Mouse (Mus musculus) megakaryocyte, embryonic 14.5 days (primary cell): Measurements from ENCODE around the gene Arfgap3. TPM values are rescaled to one million over a fixed set of nuclear protein-coding genes. Genes with fewer than 3 reads are reported as not detected.
"Not testable (repeated sequence)": the region's sequence is repeated elsewhere in the genome, so short reads cannot be mapped to it uniquely, and the experiment has no call there.

Experiments used
- H3K27me3 ChIP-seq: replicated peaks from 2 replicates; pipeline ENCODE3; 2012; ENCODE audit warnings: inconsistent platforms
- H3K36me3 ChIP-seq: replicated peaks from 2 replicates; pipeline ENCODE3; 2012; ENCODE audit warnings: low read length, inconsistent platforms, mixed read lengths
- H3K4me1 ChIP-seq: 2 replicates; pipeline ENCODE4 v1.6.1; 2012; ENCODE audit warnings: inconsistent platforms
- H3K4me3 ChIP-seq: replicated peaks from 2 replicates; pipeline ENCODE3; 2012; ENCODE audit warnings: moderate library complexity, mild to moderate bottlenecking, inconsistent platforms
- H3K9me3 ChIP-seq: 2 replicates; pipeline ENCODE4 v1.6.1; 2012; ENCODE audit warnings: inconsistent platforms
- FLI1 ChIP-seq: IDR thresholded peaks from 2 replicates; pipeline ENCODE4 v1.6.1; 2012; ENCODE audit warnings: low read length, inconsistent platforms, mixed read lengths
- GATA1 ChIP-seq: IDR thresholded peaks from 3 replicates; pipeline ENCODE4 v1.6.1; 2012; ENCODE audit warnings: mixed read lengths, low read length, inconsistent platforms, borderline replicate concordance
- polyA plus RNA-seq: library from polyadenylated mRNA; stranded (reverse); fragments of >175 nt; gene quantifications from 2 replicates; pipeline ENCODE4 v1.2.3, GENCODE M21; 2012; ENCODE audit warnings: low replicate concordance; ENCODE audit not compliant: insufficient read depth

The Arfgap3 gene
- polyA plus RNA-seq, 1 experiment: 22.6 TPM

GRCm38 (mm10) chr15:83309878-83310277, 40.2 kb downstream of the Arfgap3 start:
- Histone ChIP-seq H3K36me3 (peaks cover 87% of the 10 kb centered on the region), H3K9me3 (no peaks in the 10 kb centered on the region), H3K27me3 (no peaks in the 10 kb centered on the region), H3K4me3 (no peak overlapping the region), H3K4me1 (peaks cover 3% of the 10 kb centered on the region; the same call in 1 of the 2 replicates)
- TF ChIP-seq GATA1: no peak
- TF ChIP-seq FLI1: no peak

GRCm38 (mm10) chr15:83308708-83309107, 41.3 kb downstream of the Arfgap3 start:
- H3K9me3 ChIP-seq, H3K27me3 ChIP-seq, H3K4me1 ChIP-seq, H3K4me3 ChIP-seq: not testable (repeated sequence)
- peaks cover 87% of the 10 kb centered on the region for H3K36me3 ChIP-seq

- Histone ChIP-seq H3K27me3 (no peaks in the 10 kb centered on the region), H3K36me3 (peaks cover 88% of the 10 kb centered on the region), H3K4me1 (peaks cover 3% of the 10 kb centered on the region; the same call in 1 of the 2 replicates), H3K9me3 (no peaks in the 10 kb centered on the region), H3K4me3 (no peak overlapping the region)
- TF ChIP-seq GATA1: no peak
- no peak for TF ChIP-seq FLI1
Observed at GRCm38 (mm10) chr15:83306181-83306580, 43.9 kb downstream of the Arfgap3 start.

- H3K9me3 ChIP-seq: no peaks in the 10 kb centered on the region
- H3K27me3 ChIP-seq: no peaks in the 10 kb centered on the region
- no peak overlapping the region for H3K4me3 ChIP-seq
- H3K36me3 ChIP-seq: peaks cover 90% of the 10 kb centered on the region
- H3K4me1 ChIP-seq: peaks cover 7% of the 10 kb centered on the region; the same call in 1 of the 2 replicates
- TF ChIP-seq FLI1 (no peak), GATA1 (no peak)
Observed at GRCm38 (mm10) chr15:83305192-83305921, 44.7 kb downstream of the Arfgap3 start.

- Histone ChIP-seq H3K4me1 (peaks cover 7% of the 10 kb centered on the region; the same call in 1 of the 2 replicates), H3K27me3 (no peaks in the 10 kb centered on the region), H3K9me3 (no peaks in the 10 kb centered on the region), H3K36me3 (peaks cover 90% of the 10 kb centered on the region), H3K4me3 (no peak overlapping the region)
- TF ChIP-seq FLI1: no peak
- TF ChIP-seq GATA1: no peak
Observed at GRCm38 (mm10) chr15:83304804-83305191, 45.2 kb downstream of the Arfgap3 start.

- Histone ChIP-seq H3K4me3 (no peak overlapping the region), H3K9me3 (no peaks in the 10 kb centered on the region), H3K4me1 (peaks cover 12% of the 10 kb centered on the region; the same call in 1 of the 2 replicates), H3K27me3 (no peaks in the 10 kb centered on the region), H3K36me3 (peaks cover 98% of the 10 kb centered on the region)
- no peak for TF ChIP-seq FLI1
- TF ChIP-seq GATA1: no peak
Observed at GRCm38 (mm10) chr15:83303656-83304484, 46.2 kb downstream of the Arfgap3 start.

- H3K36me3 ChIP-seq: peaks cover 80% of the 10 kb centered on the region
- H3K4me1 ChIP-seq: peaks cover 40% of the 10 kb centered on the region
- no peaks in the 10 kb centered on the region for H3K9me3 ChIP-seq
- TF ChIP-seq GATA1: no peak
- TF ChIP-seq FLI1: no peak
- H3K4me3 ChIP-seq: no peak overlapping the region
- no peaks in the 10 kb centered on the region for H3K27me3 ChIP-seq
Observed at GRCm38 (mm10) chr15:83299916-83300582, 50.0 kb downstream of the Arfgap3 start.

GRCm38 (mm10) chr15:83299450-83299849, 50.6 kb downstream of the Arfgap3 start:
- Histone ChIP-seq H3K4me3 (no peak overlapping the region), H3K9me3 (no peaks in the 10 kb centered on the region), H3K36me3 (peaks cover 78% of the 10 kb centered on the region), H3K27me3 (no peaks in the 10 kb centered on the region), H3K4me1 (peaks cover 46% of the 10 kb centered on the region)
- TF ChIP-seq GATA1: no peak
- no peak for TF ChIP-seq FLI1

GRCm38 (mm10) chr15:83298810-83299209, 51.2 kb downstream of the Arfgap3 start:
- peaks cover 48% of the 10 kb centered on the region for H3K4me1 ChIP-seq
- TF ChIP-seq FLI1 (no peak), GATA1 (no peak)
- no peaks in the 10 kb centered on the region for H3K27me3 ChIP-seq
- no peaks in the 10 kb centered on the region for H3K9me3 ChIP-seq
- H3K4me3 ChIP-seq: no peak overlapping the region
- H3K36me3 ChIP-seq: peaks cover 75% of the 10 kb centered on the region
